Mouse (Mus musculus) embryo, embryonic 10.5 days (tissue): ENCODE measurements at regions not wholly inside any gene's neighbourhood (a gene's known extent, or its start where the extent isn't known, plus 50 kb on each side); places are given as distances from the start of the nearest gene placed in this dataset.
A peak's percentile ranks its signal among the peaks of the same experiment; 100 is the strongest.

Experiments used
- DNase-seq: peaks from one replicate; pipeline ENCODE4 v3.0.0-alpha.2; 2015; ENCODE audit warnings: low spot score

DNA sequence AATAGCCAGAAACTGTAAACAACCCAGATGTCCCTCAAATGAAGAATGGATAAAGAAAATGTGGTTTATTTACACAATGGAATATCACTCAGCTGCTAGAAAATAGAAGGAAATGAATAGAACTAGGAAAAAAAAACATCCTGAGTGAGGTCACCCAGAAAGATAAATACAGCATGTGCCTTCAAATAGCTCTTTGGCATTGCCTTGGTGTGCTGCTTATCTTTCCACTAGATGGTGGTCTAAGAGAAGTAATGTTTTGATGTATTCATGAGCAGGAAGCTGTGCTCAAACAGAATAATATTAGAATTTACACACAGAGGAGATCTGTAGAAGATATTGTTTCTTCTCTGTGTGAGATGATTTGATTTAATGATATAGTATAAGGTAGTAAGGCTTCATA, 78.8 kb downstream of the Zfp619 start:
- DNase-seq, result no peak

DNA sequence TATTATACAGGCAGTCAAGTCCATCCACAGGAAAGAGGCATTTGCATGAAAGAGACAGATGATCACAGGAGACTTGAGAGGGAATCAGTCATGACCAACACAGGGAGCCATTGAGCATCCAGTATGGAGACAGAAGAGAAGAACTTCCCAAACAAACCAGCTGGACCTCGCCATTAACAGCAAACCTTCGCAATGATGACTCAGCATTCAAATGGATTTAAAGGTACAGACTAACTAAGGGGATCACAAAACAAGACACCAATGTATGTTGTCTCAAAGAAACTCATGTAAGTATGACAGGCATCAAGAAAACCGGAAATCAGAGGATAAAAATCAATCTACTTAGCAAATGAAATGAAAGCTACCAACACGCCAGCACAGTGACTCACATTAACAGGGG, 96.2 kb downstream of the Zfp619 start:
- DNase-seq, result no peak

DNA sequence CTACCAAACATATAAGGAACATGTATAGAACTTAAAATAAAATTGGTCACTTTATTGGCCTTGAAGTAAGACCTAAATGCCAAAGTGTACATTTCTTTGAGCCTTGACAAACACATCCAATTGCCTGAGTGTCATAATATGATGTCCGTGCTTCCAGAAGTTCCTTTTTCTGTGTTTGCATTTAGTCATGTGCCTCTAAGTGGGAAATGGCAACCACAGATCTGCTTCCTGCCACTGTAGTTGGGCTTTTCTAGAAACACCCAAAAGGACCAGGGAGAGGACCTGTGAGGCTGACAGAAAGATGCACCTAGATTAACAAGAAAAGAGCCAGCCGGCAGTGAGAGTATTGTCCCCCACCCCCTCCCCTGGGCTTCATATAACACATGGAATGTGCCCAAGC, 97.5 kb downstream of the Zfp619 start:
- no peak for DNase-seq

DNA sequence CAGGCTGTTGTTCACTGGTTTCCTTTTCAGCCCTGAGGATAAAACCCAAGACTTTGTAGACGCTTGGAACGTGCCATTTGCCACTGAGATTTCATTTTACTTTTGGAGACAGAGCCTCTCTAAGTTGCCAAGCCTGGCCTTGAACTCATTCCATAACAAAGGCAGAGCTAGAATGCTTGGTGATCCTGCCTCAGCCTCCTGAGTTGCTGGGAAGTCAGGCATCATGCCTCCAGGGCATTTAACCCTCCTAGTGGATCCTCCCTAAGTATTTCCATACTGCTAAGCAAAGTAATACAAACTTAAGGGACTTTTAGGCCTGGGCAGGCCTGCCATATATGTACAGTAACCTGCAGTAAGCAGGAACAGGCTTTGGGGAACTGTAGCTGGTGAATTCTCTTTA, 104.2 kb downstream of the Zfp619 start:
- DNase-seq, result no peak

DNA sequence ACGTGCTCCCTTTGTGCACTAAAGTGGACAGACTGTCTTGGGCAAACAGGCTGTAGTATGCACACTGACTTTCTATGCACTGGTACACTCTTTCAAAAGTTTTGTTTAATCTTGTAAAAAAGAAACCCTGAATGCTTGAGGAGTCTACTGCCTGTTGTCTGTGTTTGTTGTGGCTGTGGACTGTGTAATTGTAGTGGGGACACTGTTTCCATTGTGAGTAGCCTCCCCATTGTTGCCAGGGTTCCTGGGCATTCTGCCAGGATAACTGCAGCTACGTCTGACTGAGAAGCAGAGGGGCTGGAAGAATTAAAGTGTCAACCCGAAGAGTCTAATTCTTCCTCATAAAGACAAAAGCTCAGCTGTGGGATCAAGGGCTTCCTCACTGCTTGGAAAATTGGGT, 115.3 kb downstream of the Zfp619 start:
- no peak for DNase-seq

DNA sequence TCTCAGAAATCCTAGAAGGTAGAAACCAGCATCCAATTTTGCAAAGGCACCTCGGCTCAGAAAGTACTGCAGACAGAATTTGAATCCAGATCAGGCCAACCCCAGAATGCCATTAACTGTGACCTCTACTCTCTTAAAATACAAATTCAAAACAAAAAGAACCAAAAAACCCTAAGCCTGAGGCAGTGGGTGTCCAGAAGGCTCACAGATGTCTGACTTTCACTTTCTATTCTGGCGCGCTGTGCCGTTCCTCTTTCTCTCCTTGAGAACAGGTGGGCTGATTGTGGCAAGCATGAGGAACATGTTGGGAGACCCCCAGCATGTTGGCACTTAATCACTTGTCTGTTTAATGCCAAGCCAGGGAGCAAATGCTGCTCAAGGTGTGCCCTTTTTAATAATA, 124.8 kb downstream of the Zfp619 start:
- no peak for DNase-seq

DNA sequence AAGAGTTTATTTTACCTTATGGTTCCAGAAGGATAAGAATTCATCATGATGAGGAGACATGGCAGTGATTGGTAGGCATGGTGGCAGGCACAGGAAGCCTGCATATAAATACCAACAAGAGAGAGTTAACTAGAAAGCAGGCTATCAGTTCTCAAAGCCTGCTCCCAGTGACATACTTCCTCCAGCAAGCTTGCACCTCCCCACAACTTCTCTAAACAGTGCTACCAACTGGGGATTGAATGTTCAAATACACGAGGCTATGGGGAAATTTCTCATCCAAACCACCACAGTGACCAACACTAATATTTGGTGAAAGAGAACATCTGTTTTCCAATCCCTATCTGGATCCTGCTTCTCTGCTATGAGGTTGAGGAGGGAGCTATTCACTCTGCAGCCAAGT, 125.8 kb downstream of the Zfp619 start:
- DNase-seq, result no peak

DNA sequence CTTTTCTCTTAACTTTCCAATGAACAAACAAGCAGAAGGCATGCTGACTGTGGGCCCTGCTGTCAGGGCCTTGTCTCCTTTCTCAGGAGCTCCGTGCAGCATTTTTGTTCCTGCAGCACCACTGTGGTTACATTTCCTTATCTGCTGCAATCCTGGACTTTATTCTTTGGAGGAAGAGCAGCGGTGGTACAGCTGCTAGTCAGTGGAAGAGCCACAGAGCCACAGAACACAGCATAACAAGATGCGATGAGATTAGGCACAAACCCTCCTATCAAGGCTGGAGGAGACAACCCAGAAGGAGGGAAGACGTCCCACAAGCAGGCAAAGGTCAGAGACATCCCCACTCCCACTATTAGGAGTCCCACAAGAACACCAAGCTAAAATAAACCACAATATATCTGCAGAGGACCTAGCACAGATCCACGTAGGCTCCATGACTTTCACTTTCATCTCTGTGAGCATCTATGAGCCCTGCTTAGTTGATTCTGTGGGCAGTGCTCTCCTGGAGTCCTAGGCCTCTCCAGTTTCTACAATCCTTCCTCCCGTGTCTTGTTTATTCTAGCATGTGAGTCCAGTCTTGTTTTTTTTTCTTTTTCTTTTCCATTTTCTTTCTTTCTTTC, 133.0 kb downstream of the Zfp619 start:
- no peak for DNase-seq

DNA sequence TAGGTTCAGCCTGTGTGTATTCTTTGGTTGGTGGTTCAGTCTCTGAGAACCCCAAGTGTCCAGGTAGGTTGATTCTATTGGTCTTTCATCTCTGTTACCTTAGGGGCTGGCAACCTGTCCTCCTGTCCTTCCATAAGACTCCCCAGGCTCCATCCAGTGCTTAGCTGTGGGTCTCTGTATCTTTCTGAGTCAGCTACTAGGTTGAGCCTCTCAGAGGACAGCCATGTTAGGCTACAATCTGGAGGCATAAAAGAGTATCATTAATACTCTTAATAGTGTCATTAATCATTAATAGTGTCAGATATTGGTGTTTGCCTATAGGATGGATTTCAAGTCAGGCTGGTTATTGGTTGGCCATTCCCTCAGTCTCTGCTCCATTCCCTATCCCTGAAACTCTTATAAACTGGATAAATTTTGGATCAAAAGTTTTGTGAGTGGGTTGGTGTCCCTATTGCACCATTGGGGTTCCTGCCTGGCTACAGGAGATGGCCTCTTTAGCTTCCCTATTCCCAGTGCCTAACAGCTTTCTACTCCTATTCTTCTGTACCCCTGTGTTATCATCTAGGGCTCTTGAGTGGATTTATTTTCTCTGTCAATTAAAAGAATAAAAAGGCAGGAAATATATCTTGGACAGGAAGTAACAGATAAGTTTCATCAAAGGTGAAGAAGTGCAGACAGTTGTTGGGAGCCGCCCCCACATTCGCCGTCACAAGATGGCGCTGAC, 137.2 kb downstream of the Zfp619 start:
- peak; percentile 53 for DNase-seq

DNA sequence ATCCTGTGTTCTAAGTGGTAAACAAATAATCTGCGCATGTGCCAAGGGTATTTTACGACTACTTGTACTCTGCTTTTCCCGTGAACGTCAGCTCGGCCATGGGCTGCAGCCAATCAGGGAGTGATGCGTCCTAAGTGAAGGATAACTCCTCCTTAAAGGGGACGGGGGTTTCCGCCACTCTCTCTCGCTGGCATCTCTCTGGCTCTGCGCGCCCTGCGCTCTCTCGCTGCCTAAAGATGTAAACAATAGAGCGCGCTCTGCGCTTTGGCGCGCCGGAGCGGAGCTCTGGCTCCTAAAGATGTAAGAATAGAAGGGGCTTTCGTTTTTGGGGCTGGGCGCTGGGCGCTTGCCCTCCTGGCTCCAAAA, 137.7 kb downstream of the Zfp619 start:
- peak; percentile 43 for DNase-seq

DNA sequence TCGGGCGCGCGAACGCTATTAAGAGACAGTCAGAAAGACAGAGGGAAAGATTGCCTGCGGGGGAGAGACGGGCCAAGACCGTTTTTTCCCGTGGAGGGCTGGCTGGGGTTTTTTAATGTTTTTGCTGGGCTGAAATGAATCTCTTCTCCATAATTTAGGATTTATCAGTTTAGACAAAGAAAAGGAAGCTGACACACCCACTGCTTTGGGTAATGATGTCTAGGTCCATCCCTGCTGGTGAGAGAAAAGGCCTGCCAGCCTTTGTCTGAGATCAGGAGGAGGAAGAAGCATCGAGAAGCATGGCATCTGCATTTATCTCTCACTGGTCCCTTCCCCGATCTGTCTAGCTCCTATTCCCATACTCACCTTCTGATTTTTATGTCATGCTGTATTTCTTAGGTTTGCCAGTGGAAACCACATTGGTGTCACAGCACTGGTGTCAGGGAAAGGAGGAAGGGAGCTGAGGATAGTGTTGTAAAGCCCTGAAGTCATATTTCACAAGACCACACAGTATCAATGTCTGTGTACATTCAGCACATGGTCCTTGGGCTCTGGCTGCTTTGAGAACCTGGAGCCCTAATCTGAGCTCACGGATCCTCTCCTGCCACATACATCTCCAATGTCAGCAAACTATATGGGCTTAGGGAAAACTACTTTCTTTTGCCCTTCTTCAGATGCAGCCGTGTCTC, 138.3 kb downstream of the Zfp619 start:
- peak; percentile 36 for DNase-seq

DNA sequence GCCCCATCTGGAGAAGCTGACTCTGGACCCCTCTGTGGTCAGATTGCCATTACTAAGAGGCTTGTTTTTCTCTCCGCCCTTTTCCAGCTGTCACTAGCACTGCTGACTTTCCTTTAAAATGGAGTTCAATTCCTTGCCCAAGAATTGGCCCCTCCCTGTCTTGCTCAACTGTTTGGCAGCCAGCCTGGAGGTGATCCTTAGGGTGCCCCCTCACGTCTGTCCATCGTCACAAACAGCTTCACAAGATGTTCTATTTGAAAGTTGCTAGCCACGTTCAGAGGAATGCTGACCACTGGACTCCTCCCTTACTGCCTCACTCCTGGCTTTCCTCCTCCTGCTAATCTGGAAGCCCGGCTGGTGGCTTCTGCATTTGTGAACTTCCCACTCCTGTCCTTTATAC, 142.0 kb downstream of the Zfp619 start:
- DNase-seq, result no peak

DNA sequence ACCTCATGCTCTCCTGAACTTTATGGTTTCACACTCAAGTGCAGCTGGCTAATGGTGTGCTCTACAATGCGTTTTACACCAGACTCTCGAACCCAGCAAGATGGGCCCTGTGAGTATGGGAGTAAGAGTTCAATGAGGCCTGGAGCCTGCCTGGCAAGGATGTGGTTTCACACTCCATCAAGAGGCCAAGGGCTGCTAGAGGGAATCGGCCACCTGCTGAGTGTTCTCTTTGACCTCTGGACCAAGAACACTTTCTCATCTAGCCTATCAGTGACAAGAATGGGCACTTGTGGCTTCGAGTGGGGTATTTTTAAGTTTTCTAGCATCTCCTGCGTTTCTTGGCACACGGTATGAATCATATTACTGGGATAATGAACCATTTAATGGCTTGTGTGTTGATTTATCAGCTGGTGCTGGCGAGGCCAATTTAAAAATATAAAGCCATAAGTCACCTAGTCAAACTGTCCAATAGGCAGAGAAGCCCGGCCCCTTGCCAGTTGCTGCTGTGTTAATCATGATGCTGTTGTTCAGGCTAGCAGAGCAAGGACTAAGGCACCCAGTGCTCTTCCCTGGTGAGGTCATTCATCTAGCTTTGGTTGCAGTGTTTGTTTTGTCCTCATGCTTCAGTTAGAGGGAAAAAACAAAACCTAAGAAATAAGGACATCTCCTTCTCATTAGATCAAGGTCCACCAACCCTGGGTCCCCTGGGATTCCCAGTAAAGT, 157.7 kb downstream of the Zfp619 start:
- DNase-seq, result no peak

DNA sequence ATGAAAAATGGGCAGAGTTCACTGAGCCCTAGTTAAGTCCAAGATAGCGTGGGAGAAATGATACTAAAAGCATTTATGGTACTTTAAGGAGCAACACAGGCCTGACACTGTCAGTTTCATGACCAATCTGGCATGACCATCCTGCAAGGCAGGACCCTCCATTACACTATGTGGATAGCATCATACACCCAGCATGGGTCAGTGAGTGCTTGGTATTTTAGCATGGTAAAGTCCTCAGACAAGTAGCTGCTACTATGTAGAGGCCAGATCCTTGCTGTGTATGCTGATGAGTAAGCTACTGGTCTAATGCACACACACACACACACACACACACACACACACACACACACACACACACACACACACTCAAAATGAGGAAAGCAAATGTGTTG, 158.3 kb downstream of the Zfp619 start:
- DNase-seq, result no peak

DNA sequence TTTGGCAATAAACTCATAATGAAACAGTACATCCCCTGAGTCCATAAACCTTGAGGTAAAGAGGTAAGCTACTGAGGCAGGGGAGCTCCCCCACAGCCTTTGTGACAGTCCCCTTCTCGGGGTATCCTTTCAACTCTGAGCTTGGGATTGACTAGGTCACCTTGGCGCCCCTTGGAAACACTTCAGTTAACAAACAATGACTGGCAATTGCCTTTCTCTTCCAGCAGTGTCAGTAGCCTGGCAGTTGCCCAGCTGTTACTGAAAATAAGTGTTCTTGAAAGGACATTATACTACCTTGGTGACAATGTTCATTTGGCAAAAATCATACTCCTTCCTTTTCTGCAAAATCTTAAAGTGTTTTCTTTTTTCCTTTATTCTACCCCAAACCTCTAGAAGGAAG, 162.8 kb downstream of the Zfp619 start:
- DNase-seq, result no peak

DNA sequence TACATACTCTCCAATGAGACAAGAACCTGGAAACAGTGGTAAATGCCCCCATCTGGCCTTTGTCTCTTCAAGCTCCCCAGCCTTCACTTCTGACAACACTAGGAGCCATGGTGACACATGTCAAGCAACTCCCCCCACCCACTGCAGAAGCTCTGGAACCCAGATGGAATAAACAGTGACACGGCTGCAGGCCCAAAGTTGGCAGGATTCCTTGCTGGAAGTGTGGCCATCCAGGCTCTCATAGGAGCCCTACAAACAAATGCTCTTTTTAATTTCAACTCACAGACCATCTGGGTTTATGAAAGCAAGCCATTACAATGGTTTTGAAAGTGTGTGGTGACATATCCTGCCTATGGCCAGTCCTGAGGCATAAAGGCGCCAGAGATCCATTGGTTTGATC, 179.0 kb downstream of the Zfp619 start:
- no peak for DNase-seq

DNA sequence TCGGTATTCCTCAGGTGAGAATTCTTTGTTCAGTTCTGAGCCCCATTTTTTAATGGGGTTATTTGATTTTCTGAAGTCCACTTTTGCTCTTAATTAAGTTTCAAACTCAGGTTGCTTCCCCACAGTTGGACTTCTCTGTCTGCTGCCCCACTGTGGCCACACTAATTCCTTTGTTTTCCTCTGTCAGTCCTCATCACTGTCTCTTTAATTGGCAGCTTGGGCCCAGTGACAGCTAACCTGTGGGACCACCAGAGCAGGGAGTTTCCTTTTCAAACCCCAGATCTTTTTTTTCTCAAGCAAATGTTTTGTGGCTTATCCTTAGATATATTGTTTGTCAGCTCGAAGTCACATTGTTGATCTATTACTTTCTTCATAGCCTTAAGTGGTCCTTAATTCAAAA, 183.9 kb downstream of the Zfp619 start:
- DNase-seq, result no peak

DNA sequence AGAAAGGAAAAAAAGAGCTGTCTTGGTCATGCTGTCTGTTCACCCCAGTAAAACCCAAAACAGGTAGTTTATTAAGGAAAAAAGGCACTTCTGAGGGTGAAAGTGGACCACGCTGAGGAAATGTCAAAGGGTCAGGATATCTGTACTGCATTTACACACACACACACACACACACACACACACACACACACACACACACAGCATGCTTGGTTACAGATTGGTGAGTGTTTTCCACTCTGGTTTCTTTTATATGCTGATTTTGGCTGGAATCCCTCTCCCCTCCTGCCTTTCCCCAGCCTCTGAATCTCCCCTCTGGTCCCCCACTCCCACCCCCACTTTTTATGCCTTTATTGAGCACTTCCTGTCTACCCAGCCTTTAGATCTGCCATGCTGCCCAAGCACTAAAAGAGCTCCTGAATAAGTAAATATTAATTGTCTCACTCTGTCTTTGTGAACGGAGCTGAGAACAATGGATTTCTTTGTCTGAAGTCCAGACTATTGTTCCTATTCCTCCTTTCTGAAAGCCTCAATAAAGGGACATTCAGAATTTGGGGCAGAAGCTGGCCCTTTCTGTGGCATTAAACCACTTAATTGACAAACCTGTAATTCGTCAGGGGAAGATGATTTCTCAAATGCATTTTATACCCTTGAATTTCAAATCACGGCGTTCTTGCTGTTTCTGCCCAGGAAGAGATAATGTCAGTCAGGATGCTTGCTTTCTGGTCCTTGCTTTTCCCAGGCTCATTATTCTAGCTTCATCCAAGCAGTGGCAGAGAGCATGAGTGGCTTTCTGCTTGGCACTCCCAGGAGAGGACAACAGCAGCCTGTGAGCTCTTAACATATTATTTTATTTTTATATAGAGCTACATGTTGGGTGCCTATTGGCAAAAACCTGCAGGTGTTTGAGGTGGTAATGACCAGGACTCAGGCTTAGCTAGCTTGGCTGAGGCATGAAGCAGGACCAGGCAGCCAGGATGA, 187.8 kb downstream of the Zfp619 start:
- DNase-seq, result peak; percentile 47

DNA sequence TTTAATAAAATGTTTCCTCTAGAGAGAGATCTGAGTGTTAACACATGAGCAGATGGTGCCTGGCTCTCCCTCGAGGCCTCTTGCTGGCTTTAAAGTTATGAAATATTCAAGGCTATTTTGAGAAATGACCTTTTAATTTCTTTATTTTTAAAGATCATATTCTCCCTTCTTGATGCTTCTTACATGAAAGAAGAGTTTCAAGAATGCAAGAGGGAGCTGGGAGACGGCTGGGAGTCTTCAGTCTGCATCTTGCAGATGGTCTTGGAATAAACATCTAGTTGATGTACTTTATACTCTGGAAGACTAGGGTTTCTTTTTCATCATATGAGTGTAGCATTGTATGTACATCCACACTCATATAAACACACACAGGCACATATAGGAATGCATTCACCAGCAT, 189.0 kb downstream of the Zfp619 start:
- DNase-seq, result no peak

DNA sequence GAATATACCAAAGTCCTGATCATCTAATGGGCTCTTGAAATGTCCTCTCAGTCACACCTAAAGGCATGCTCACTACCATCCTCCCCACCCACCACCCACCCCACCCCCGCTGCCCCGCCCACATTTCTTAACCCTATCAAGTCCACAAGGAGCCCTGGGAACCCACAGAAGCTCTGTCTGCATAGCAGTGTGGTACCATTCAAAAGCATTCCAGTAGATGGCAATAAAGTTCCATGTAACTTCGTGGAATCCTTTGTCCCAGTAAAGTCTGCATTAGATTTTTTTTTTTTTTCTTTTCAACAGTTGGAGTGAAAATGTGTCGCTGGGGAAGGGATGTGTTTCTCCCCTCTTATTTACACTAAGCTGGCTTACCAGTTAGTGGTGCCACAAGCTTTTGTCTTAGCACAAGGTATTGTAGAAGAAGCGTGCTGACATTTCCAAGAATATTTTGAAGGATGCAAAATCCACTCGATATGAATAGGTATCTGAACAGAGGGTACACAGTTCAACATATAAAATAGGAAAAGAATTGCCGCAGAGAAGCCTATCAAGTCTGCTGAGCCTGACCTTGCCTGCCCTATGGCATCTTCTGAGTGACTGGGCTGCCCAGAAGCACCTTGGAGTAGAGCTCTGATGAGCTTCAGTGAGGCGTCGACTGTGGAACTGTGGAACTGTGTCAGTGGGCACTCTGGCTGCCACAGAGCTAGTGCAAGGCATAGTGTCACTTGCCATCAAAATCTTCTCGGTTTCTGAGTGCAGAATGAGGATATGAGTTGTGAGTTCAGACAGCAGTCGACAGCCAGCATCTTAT, 199.0 kb downstream of the Zfp619 start:
- peak; percentile 84 for DNase-seq
